ENCODE assay signal across 9 mouse cellular contexts in genomic region chr2:153186176-153186591, GRCm38 (mm10). TPM values are rescaled to one million over a fixed set of nuclear protein-coding genes. Genes with fewer than 3 reads are reported as not detected.
DNase-seq lines count a peak whose midpoint lies in the region; ATAC-seq lines count a peak whose summit lies in the region.
"Had no signal": no experiment of that assay in that cellular context is flagged by ENCODE, and none has a peak within 500 bp of the region (broad histone marks: within the 10 kb centered on the region; RNA-seq: fewer than 3 reads in every experiment).

No protein-coding gene starts in this region.

- DNase-seq in adrenal gland, postnatal 14 days = peak; percentile 27
- DNase-seq in adrenal gland, adult 8-10 months = no peak
- peak; percentile 40 to 43 for DNase-seq in left cerebral cortex, postnatal 14 days (ENCODE audit: low spot score in 2 of 2)
- no peak for DNase-seq in left cerebral cortex, adult 11 months (ENCODE audit: low spot score)
- peak; percentile 33 for DNase-seq in lung, postnatal 36 days
- DNase-seq in kidney, postnatal 4 days = no peak
- DNase-seq: B cell, adult 2 months had no signal

- intact Hi-C loops in left cerebral cortex, postnatal 14 days (cut with DNase I) = no loop called here

- ATAC-seq in erythroblast, adult 5-6 weeks (replicated peaks; ENCODE audit: low FRiP score, poor library complexity, severe bottlenecking) = peak; percentile 62
- ATAC-seq in granulocyte monocyte progenitor cell, adult 5-6 weeks (replicated peaks; ENCODE audit: poor library complexity, severe bottlenecking) = no peak

RNA-seq across cellular contexts. Expression of gene Tm9sf4, which starts 25.1 kb away (rescaled TPM):
- 96.0 and 104 TPM in 2 replicates for total RNA-seq in adrenal gland, postnatal 14 days (2021)
- total RNA-seq in adrenal gland, adult 8-10 months (2022) = 100 to 1,000 TPM in 3 of 4 experiments, 10 to 100 TPM in 1; 96.3 to 115 (median 112) TPM
- 100 to 1,000 TPM; 118 to 120 TPM for total RNA-seq in left cerebral cortex, postnatal 14 days (2021)
- 16.9 and 19.2 TPM in 2 replicates for total RNA-seq in erythroblast, adult 5-6 weeks (2015; ENCODE audit: low replicate concordance)
- total RNA-seq in erythroblast, adult 5-6 weeks (2017; ENCODE audit: low replicate concordance) = 14.9 and 23.3 TPM in 2 replicates
- total RNA-seq in granulocyte monocyte progenitor cell, adult 5-6 weeks (2014; fragmentation: Nextera tagmentation) = 54.2 and 60.7 TPM in 2 replicates
- total RNA-seq in granulocyte monocyte progenitor cell, adult 5-6 weeks (2017) = 61.3 and 91.4 TPM in 2 replicates

RNA-seq across cellular contexts. Expression of gene Tspyl3, which starts 39.1 kb away (rescaled TPM):
- total RNA-seq in adrenal gland, postnatal 14 days (2021) = 3.2 and 4.7 TPM in 2 replicates
- total RNA-seq in adrenal gland, adult 8-10 months (2022) = 1 to 10 TPM; 3.5 to 5.0 (median 3.9) TPM
- 10 to 100 TPM; 30.0 to 30.7 TPM for total RNA-seq in left cerebral cortex, postnatal 14 days (2021)
- total RNA-seq in erythroblast, adult 5-6 weeks (2015; ENCODE audit: low replicate concordance) = 2.5 TPM in 2 replicates
- total RNA-seq in erythroblast, adult 5-6 weeks (2017; ENCODE audit: low replicate concordance) = 1.2 and 1.5 TPM in 2 replicates
- 12.1 and 16.7 TPM in 2 replicates for total RNA-seq in granulocyte monocyte progenitor cell, adult 5-6 weeks (2014; fragmentation: Nextera tagmentation)
- 6.1 and 6.2 TPM in 2 replicates for total RNA-seq in granulocyte monocyte progenitor cell, adult 5-6 weeks (2017)

RNA-seq across cellular contexts. Expression of gene Plagl2, which starts 55.0 kb away (rescaled TPM):
- 9.3 and 10.6 TPM in 2 replicates for total RNA-seq in adrenal gland, postnatal 14 days (2021)
- total RNA-seq in adrenal gland, adult 8-10 months (2022) = 10 to 100 TPM in 2 of 4 experiments, 1 to 10 TPM in 2; 9.0 to 14.0 (median 11.6) TPM
- 1 to 10 TPM; 4.4 to 4.5 TPM for total RNA-seq in left cerebral cortex, postnatal 14 days (2021)
- 33.4 and 36.8 TPM in 2 replicates for total RNA-seq in erythroblast, adult 5-6 weeks (2015; ENCODE audit: low replicate concordance)
- total RNA-seq in erythroblast, adult 5-6 weeks (2017; ENCODE audit: low replicate concordance) = 8.7 and 13.2 TPM in 2 replicates
- 45.0 and 46.6 TPM in 2 replicates for total RNA-seq in granulocyte monocyte progenitor cell, adult 5-6 weeks (2014; fragmentation: Nextera tagmentation)
- total RNA-seq in granulocyte monocyte progenitor cell, adult 5-6 weeks (2017) = 5.4 and 7.2 TPM in 2 replicates

RNA-seq across cellular contexts. Expression of gene Pofut1, which starts 55.1 kb away (rescaled TPM):
- 29.4 and 32.2 TPM in 2 replicates for total RNA-seq in adrenal gland, postnatal 14 days (2021)
- 10 to 100 TPM; 74.6 to 88.0 (median 79.3) TPM for total RNA-seq in adrenal gland, adult 8-10 months (2022)
- 10 to 100 TPM; 14.3 to 17.4 TPM for total RNA-seq in left cerebral cortex, postnatal 14 days (2021)
- total RNA-seq in erythroblast, adult 5-6 weeks (2015; ENCODE audit: low replicate concordance) = 1.3 and 2.5 TPM in 2 replicates
- 9.2 and 15.5 TPM in 2 replicates for total RNA-seq in erythroblast, adult 5-6 weeks (2017; ENCODE audit: low replicate concordance)
- 17.6 and 20.3 TPM in 2 replicates for total RNA-seq in granulocyte monocyte progenitor cell, adult 5-6 weeks (2014; fragmentation: Nextera tagmentation)
- 16.0 and 19.1 TPM in 2 replicates for total RNA-seq in granulocyte monocyte progenitor cell, adult 5-6 weeks (2017)

Comparison
In these comparisons a context has a peak if more than half of its experiments do, and no peak if none do; other contexts are left out.
1. DNase-seq: peak in adrenal gland, postnatal 14 days (single experiment), left cerebral cortex, postnatal 14 days (2 of 2) and lung, postnatal 36 days (single experiment); none in adrenal gland, adult 8-10 months (single experiment), left cerebral cortex, adult 11 months (single experiment) and kidney, postnatal 4 days (0 of 2).